ENCODE assay signal across 27 mouse cellular contexts in genomic region chr13:97960142-97960541, GRCm38 (mm10).
DNase-seq lines count a peak whose midpoint lies in the region; ATAC-seq lines count a peak whose summit lies in the region.
"Had no signal": no experiment of that assay in that cellular context is flagged by ENCODE, and none has a peak within 500 bp of the region (broad histone marks: within the 10 kb centered on the region; RNA-seq: fewer than 3 reads in every experiment).

No protein-coding gene starts in this region.

- H3K9me3 ChIP-seq in forebrain, embryonic 16.5 days (ENCODE audit: control insufficient read depth, low read length): no peaks in the 10 kb centered on the region
- no peaks in the 10 kb centered on the region for H3K9me3 ChIP-seq in forebrain, embryonic 10.5 days
- H3K9me3 ChIP-seq in hindbrain, embryonic 15.5 days: no peaks in the 10 kb centered on the region
- no peaks in the 10 kb centered on the region for H3K9me3 ChIP-seq in hindbrain, embryonic 14.5 days (ENCODE audit: control insufficient read depth, low read length)
- H3K9me3 ChIP-seq in midbrain, embryonic 11.5 days (ENCODE audit: control insufficient read depth, low read length): no peaks in the 10 kb centered on the region
- H3K9me3 ChIP-seq in midbrain, embryonic 15.5 days: no peaks in the 10 kb centered on the region
- H3K9me3 ChIP-seq: embryonic facial prominence, embryonic 10.5 days; embryonic facial prominence, embryonic 13.5 days; forebrain, embryonic 13.5 days; G1E; heart, embryonic 12.5 days; heart, embryonic 15.5 days; hindbrain, embryonic 10.5 days; hindbrain, embryonic 13.5 days had no signal

- H3K27me3 ChIP-seq in forebrain, embryonic 16.5 days (replicated peaks; ENCODE audit: control insufficient read depth, insufficient read depth, low read length): no peaks in the 10 kb centered on the region
- no peaks in the 10 kb centered on the region for H3K27me3 ChIP-seq in forebrain, embryonic 10.5 days (ENCODE audit: poor library complexity, severe bottlenecking)
- H3K27me3 ChIP-seq in hindbrain, embryonic 15.5 days: no peaks in the 10 kb centered on the region
- H3K27me3 ChIP-seq in hindbrain, embryonic 14.5 days (ENCODE audit: control insufficient read depth, insufficient read depth, low read length): no peaks in the 10 kb centered on the region
- H3K27me3 ChIP-seq in midbrain, embryonic 11.5 days (ENCODE audit: control insufficient read depth, insufficient read depth, low read length): no peaks in the 10 kb centered on the region
- H3K27me3 ChIP-seq in midbrain, embryonic 15.5 days (replicated peaks): no peaks in the 10 kb centered on the region
- H3K27me3 ChIP-seq: embryonic facial prominence, embryonic 13.5 days; forebrain, embryonic 13.5 days; Patski had no signal

- H3K9ac ChIP-seq in forebrain, embryonic 16.5 days (replicated peaks; ENCODE audit: low read depth, low read length): no peak overlapping the region
- no peak overlapping the region for H3K9ac ChIP-seq in hindbrain, embryonic 15.5 days
- H3K9ac ChIP-seq in hindbrain, embryonic 14.5 days: no peak overlapping the region
- no peak overlapping the region for H3K9ac ChIP-seq in midbrain, embryonic 11.5 days (ENCODE audit: low read length)
- no peak overlapping the region for H3K9ac ChIP-seq in midbrain, embryonic 15.5 days
- H3K9ac ChIP-seq: embryonic facial prominence, embryonic 13.5 days; forebrain, embryonic 13.5 days; heart, embryonic 12.5 days; heart, embryonic 15.5 days; hindbrain, embryonic 13.5 days had no signal

- no peak overlapping the region for H3K4me2 ChIP-seq in forebrain, embryonic 16.5 days (ENCODE audit: low read length)
- no peak overlapping the region for H3K4me2 ChIP-seq in hindbrain, embryonic 15.5 days
- no peak overlapping the region for H3K4me2 ChIP-seq in hindbrain, embryonic 14.5 days (replicated peaks)
- H3K4me2 ChIP-seq in midbrain, embryonic 11.5 days: no peak overlapping the region
- H3K4me2 ChIP-seq in midbrain, embryonic 15.5 days: no peak overlapping the region
- H3K4me2 ChIP-seq: embryonic facial prominence, embryonic 13.5 days; heart, embryonic 12.5 days; heart, embryonic 15.5 days; hindbrain, embryonic 13.5 days had no signal

- WGBS in forebrain, embryonic 16.5 days: 55% methylated on average over 4 of the region's 4 CpGs
- WGBS in forebrain, embryonic 10.5 days: 84% methylated on average over 4 of the region's 4 CpGs
- 55% methylated on average over 4 of the region's 4 CpGs for WGBS in hindbrain, embryonic 15.5 days
- WGBS in hindbrain, embryonic 14.5 days: 71% methylated on average over 4 of the region's 4 CpGs
- WGBS in midbrain, embryonic 11.5 days: 73% methylated on average over 4 of the region's 4 CpGs
- WGBS in midbrain, embryonic 15.5 days: 50% methylated on average over 4 of the region's 4 CpGs

- no peak overlapping the region for H3K4me3 ChIP-seq in forebrain, embryonic 16.5 days (replicated peaks; ENCODE audit: low read length)
- no peak overlapping the region for H3K4me3 ChIP-seq in forebrain, embryonic 10.5 days
- H3K4me3 ChIP-seq in hindbrain, embryonic 15.5 days: no peak overlapping the region
- no peak overlapping the region for H3K4me3 ChIP-seq in hindbrain, embryonic 14.5 days (replicated peaks; ENCODE audit: low read length)
- H3K4me3 ChIP-seq in midbrain, embryonic 11.5 days (ENCODE audit: low read depth, low read length): no peak overlapping the region
- no peak overlapping the region for H3K4me3 ChIP-seq in midbrain, embryonic 15.5 days
- H3K4me3 ChIP-seq: embryonic facial prominence, embryonic 10.5 days; embryonic facial prominence, embryonic 13.5 days; erythroblast, embryonic 14.5 days; forebrain, embryonic 13.5 days; heart, embryonic 12.5 days; heart, embryonic 15.5 days; hindbrain, embryonic 10.5 days; hindbrain, embryonic 13.5 days had no signal

- H3K36me3 ChIP-seq in forebrain, embryonic 16.5 days (ENCODE audit: control insufficient read depth, insufficient read depth): no peaks in the 10 kb centered on the region
- no peaks in the 10 kb centered on the region for H3K36me3 ChIP-seq in forebrain, embryonic 10.5 days (replicated peaks)
- no peaks in the 10 kb centered on the region for H3K36me3 ChIP-seq in hindbrain, embryonic 15.5 days
- H3K36me3 ChIP-seq in hindbrain, embryonic 14.5 days (replicated peaks; ENCODE audit: control insufficient read depth, insufficient read depth): no peaks in the 10 kb centered on the region
- no peaks in the 10 kb centered on the region for H3K36me3 ChIP-seq in midbrain, embryonic 11.5 days (ENCODE audit: control insufficient read depth, insufficient read depth, low read length)
- H3K36me3 ChIP-seq in midbrain, embryonic 15.5 days (replicated peaks): no peaks in the 10 kb centered on the region
- H3K36me3 ChIP-seq: embryonic facial prominence, embryonic 10.5 days; embryonic facial prominence, embryonic 13.5 days; G1E; heart, embryonic 12.5 days; heart, embryonic 15.5 days; hindbrain, embryonic 10.5 days; hindbrain, embryonic 13.5 days had no signal

- DNase-seq in forebrain, embryonic 10.5 days (ENCODE audit: extremely low spot score, low spot score): no peak
- DNase-seq in hindbrain, embryonic 14.5 days (ENCODE audit: low spot score): no peak
- DNase-seq in midbrain, embryonic 11.5 days (ENCODE audit: low spot score, missing footprints): peak; percentile 51
- DNase-seq in urinary bladder, postnatal 36 days (ENCODE audit: low spot score in 2 of 2): no peak
- DNase-seq: adrenal gland, postnatal 10 days; adrenal gland, postnatal 36 days; cerebellum, adult 18-20 months; cerebellum, adult 9-11 months; cerebellum, postnatal 25 days; embryo, embryonic 11 days; gastrocnemius, postnatal 25 days; heart, adult 18-20 months; heart, postnatal 10 days; heart, postnatal 36 days had no signal

- no peak overlapping the region for H3K27ac ChIP-seq in forebrain, embryonic 16.5 days (ENCODE audit: low read length)
- H3K27ac ChIP-seq in forebrain, embryonic 10.5 days: no peak overlapping the region
- 0 out of 2 replicates have a peak overlapping the region, but pooled peaks have one; percentile 8 for H3K27ac ChIP-seq in hindbrain, embryonic 15.5 days (replicated peaks)
- no peak overlapping the region for H3K27ac ChIP-seq in hindbrain, embryonic 14.5 days
- H3K27ac ChIP-seq in midbrain, embryonic 11.5 days (ENCODE audit: low read depth, low read length): no peak overlapping the region
- H3K27ac ChIP-seq in midbrain, embryonic 15.5 days: no peak overlapping the region
- H3K27ac ChIP-seq: embryonic facial prominence, embryonic 10.5 days; embryonic facial prominence, embryonic 13.5 days; forebrain, embryonic 13.5 days; heart, embryonic 15.5 days; hindbrain, embryonic 13.5 days had no signal

- 0 out of 2 replicates have a peak, but pooled peaks have one; percentile 12 for ATAC-seq in forebrain, embryonic 16.5 days
- ATAC-seq in hindbrain, embryonic 15.5 days (ENCODE audit: low FRiP score, low read depth): no peak
- no peak for ATAC-seq in hindbrain, embryonic 14.5 days (ENCODE audit: low FRiP score)
- no peak for ATAC-seq in midbrain, embryonic 11.5 days (ENCODE audit: low FRiP score)
- no peak for ATAC-seq in midbrain, embryonic 15.5 days (replicated peaks)
- ATAC-seq: Patski had no signal

- peaks cover 25% of the 10 kb centered on the region for H3K4me1 ChIP-seq in forebrain, embryonic 16.5 days (replicated peaks; ENCODE audit: control insufficient read depth, insufficient read depth, low read length)
- peaks cover 48% of the 10 kb centered on the region for H3K4me1 ChIP-seq in forebrain, embryonic 10.5 days
- H3K4me1 ChIP-seq in hindbrain, embryonic 15.5 days (replicated peaks): peaks cover 37% of the 10 kb centered on the region
- H3K4me1 ChIP-seq in hindbrain, embryonic 14.5 days (replicated peaks; ENCODE audit: control insufficient read depth, insufficient read depth, low read length): peaks cover 31% of the 10 kb centered on the region
- peaks cover 14% of the 10 kb centered on the region for H3K4me1 ChIP-seq in midbrain, embryonic 11.5 days (ENCODE audit: control insufficient read depth, insufficient read depth, low read length)
- H3K4me1 ChIP-seq in midbrain, embryonic 15.5 days: peaks cover 23% of the 10 kb centered on the region
